Mouse (Mus musculus): Measurements from ENCODE around the gene Serp2.

Serp2 gene

GRCm38 (mm10) chr14:76526467-76526866, 30.2 kb downstream of the Serp2 start:
- DNase-seq: no peak

GRCm38 (mm10) chr14:76523344-76523743, 33.3 kb downstream of the Serp2 start:
- DNase-seq: no peak

GRCm38 (mm10) chr14:76521308-76521707, 35.4 kb downstream of the Serp2 start:
- no peak for DNase-seq

- no peak for DNase-seq
These were observed 36.1 kb downstream of the Serp2 start for GRCm38 (mm10) chr14:76520606-76521005.

GRCm38 (mm10) chr14:76518217-76518616, 38.5 kb downstream of the Serp2 start:
- DNase-seq: no peak

- no peak for DNase-seq
These were observed 41.1 kb downstream of the Serp2 start for GRCm38 (mm10) chr14:76515620-76516019.

- no peak for DNase-seq
These were observed 42.6 kb downstream of the Serp2 start for GRCm38 (mm10) chr14:76514050-76514585.

GRCm38 (mm10) chr14:76513395-76514049, 43.2 kb downstream of the Serp2 start:
- peak; percentile 67 for DNase-seq

GRCm38 (mm10) chr14:76511971-76512370, 44.7 kb downstream of the Serp2 start:
- DNase-seq: no peak

- DNase-seq: peak; percentile 41
These were observed 48.0 kb downstream of the Serp2 start for GRCm38 (mm10) chr14:76508701-76509100.

GRCm38 (mm10) chr14:76507804-76508500, 48.7 kb downstream of the Serp2 start:
- no peak for DNase-seq

- no peak for DNase-seq
These were observed 49.3 kb downstream of the Serp2 start for GRCm38 (mm10) chr14:76507357-76507756.

GRCm38 (mm10) chr14:76506425-76507205, 50.1 kb downstream of the Serp2 start:
- DNase-seq: peak; percentile 54

GRCm38 (mm10) chr14:76505439-76506220, 51.1 kb downstream of the Serp2 start:
- DNase-seq: peak; percentile 94

GRCm38 (mm10) chr14:76505101-76505438, 51.6 kb downstream of the Serp2 start:
- DNase-seq: no peak

- peak; percentile 98 for DNase-seq
These were observed 52.5 kb downstream of the Serp2 start for GRCm38 (mm10) chr14:76504121-76504737.

GRCm38 (mm10) chr14:76503231-76503851, 53.3 kb downstream of the Serp2 start:
- DNase-seq: no peak

- peak; percentile 29 for DNase-seq
These were observed 56.7 kb downstream of the Serp2 start for GRCm38 (mm10) chr14:76500036-76500435.

GRCm38 (mm10) chr14:76499492-76499891, 57.2 kb downstream of the Serp2 start:
- no peak for DNase-seq

GRCm38 (mm10) chr14:76498210-76498609, 58.5 kb downstream of the Serp2 start:
- no peak for DNase-seq

GRCm38 (mm10) chr14:76497187-76497586, 59.5 kb downstream of the Serp2 start:
- no peak for DNase-seq

- peak; percentile 37 for DNase-seq
These were observed 61.7 kb downstream of the Serp2 start for GRCm38 (mm10) chr14:76495022-76495421.
